Mouse (Mus musculus): ENCODE measurements at regions not wholly inside any gene's neighbourhood (a gene's known extent, or its start where the extent isn't known, plus 50 kb on each side); places are given as distances from the start of the nearest gene placed in this dataset.

GRCm38 (mm10) chr6:51333722-51334360, 98.6 kb upstream of the Nfe2l3 start:
- TF ChIP-seq POLR2A (IDR thresholded peaks at IDR 0.05; ENCODE audit: control insufficient read depth, low read depth, low read length) (no peak), CTCF (IDR thresholded peaks at IDR 0.05; ENCODE audit: control insufficient read depth, insufficient read depth, insufficient replicate concordance, low read depth, low read length) (no peak)
